Mouse (Mus musculus) liver, embryonic 16.5 days (tissue): ENCODE results near the gene Dock10. TPM values are rescaled to one million over a fixed set of nuclear protein-coding genes. Genes with fewer than 3 reads are reported as not detected.

Experiments
- ATAC-seq: fragments of 200-750 bp; cut with Nextera tagmentation; 2 replicates; pipeline ENCODE4 v1.8.0; 2017; ENCODE audit warnings: low read depth, mild to moderate bottlenecking, moderate number of reproducible peaks, moderate library complexity
- H3K27ac ChIP-seq: fragments of 300-500 bp; sonication (generic); 2 replicates; pipeline ENCODE4 v1.5.1; 2014; ENCODE audit warnings: mild to moderate bottlenecking, low read length
- H3K27me3 ChIP-seq: fragments of 300-500 bp; sonication (generic); 2 replicates; pipeline ENCODE4 v1.6.1; 2014; ENCODE audit warnings: low read depth, low read length, mixed read lengths; ENCODE audit not compliant: control insufficient read depth, insufficient read depth
- H3K36me3 ChIP-seq: fragments of 300-500 bp; sonication (generic); 2 replicates; pipeline ENCODE4 v1.6.1; 2014; ENCODE audit warnings: mild to moderate bottlenecking; ENCODE audit not compliant: control insufficient read depth, insufficient read depth
- H3K4me1 ChIP-seq: fragments of 300-500 bp; sonication (generic); 2 replicates; pipeline ENCODE4 v1.6.1; 2014; ENCODE audit warnings: low read depth, low read length, mixed read lengths; ENCODE audit not compliant: control insufficient read depth
- H3K4me2 ChIP-seq: fragments of 300-500 bp; sonication (generic); 2 replicates; pipeline ENCODE4 v1.6.1; 2014; ENCODE audit warnings: low read depth, low read length, mixed read lengths
- H3K4me3 ChIP-seq: fragments of 300-500 bp; sonication (generic); 2 replicates; pipeline ENCODE4 v1.5.1; 2014; ENCODE audit warnings: low read depth, mild to moderate bottlenecking, low read length
- H3K9ac ChIP-seq: fragments of 300-500 bp; sonication (generic); 2 replicates; pipeline ENCODE4 v1.6.1; 2014; ENCODE audit warnings: low read depth, low read length
- H3K9me3 ChIP-seq: fragments of 300-500 bp; sonication (generic); replicated peaks from 2 replicates; pipeline ENCODE4 v1.6.1; 2016; ENCODE audit warnings: low read length; ENCODE audit not compliant: control insufficient read depth
- WGBS: fragments of 180-500 bp; shearing (Covaris S2); extraction: QIAGEN DNeasy Blood & Tissue Kit; methylation state at CpG from one replicate; pipeline ENCODE4 v1.1.7; 2014; ENCODE audit not compliant: insufficient replicate concordance; 5-methylcytosine and 5-hydroxymethylcytosine counted together
- polyA plus RNA-seq: library from polyadenylated mRNA; unstranded; fragments of >200 nt; fragmentation: Nextera tagmentation; extraction: Ambion mirVana; gene quantifications from 2 replicates; pipeline ENCODE4 v1.2.1, GENCODE M21; 2015

The Dock10 gene
- polyA plus RNA-seq, 1 experiment from 2014 or later = 3.1 TPM

- Histone ChIP-seq H3K9ac (no peak overlapping the region), H3K9me3 (no peaks in the 10 kb centered on the region), H3K4me3 (no peak overlapping the region), H3K36me3 (no peaks in the 10 kb centered on the region), H3K4me2 (no peak overlapping the region), H3K27ac (no peak overlapping the region), H3K27me3 (no peaks in the 10 kb centered on the region), H3K4me1 (no peaks in the 10 kb centered on the region)
- WGBS = 49% methylated on average over 5 of the region's 5 CpGs
- no peak for ATAC-seq
Observed at GRCm38 (mm10) chr1:80737812-80738391, 20.4 kb downstream of the Dock10 start.

DNA sequence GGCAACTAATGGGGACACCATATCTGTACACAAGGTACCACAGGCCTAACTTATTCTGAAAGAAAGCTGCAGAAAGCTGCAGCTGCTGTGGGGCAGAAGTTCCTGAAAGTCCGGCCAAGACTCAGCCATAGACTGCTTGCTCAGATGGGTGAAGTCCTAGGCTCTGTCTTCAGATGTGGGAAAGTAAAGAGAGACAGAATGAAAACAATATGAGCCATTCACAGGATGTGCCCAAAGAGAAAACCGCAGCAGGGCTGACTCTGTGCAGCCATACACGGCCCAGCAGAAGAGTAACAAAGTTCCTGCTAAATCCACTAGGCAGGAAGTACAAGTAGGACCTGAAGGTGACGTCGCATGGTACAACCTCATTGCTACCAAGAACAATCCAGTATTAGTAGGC, 27.7 kb downstream of the Dock10 start:
- H3K36me3 ChIP-seq = no peaks in the 10 kb centered on the region
- ATAC-seq = no peak
- no peak overlapping the region for H3K4me3 ChIP-seq
- no peak overlapping the region for H3K9ac ChIP-seq
- no peak overlapping the region for H3K4me2 ChIP-seq
- WGBS = 48% methylated on average over 5 of the region's 5 CpGs
- no peaks in the 10 kb centered on the region for H3K9me3 ChIP-seq
- H3K27me3 ChIP-seq = no peaks in the 10 kb centered on the region
- H3K27ac ChIP-seq = no peak overlapping the region
- H3K4me1 ChIP-seq = no peaks in the 10 kb centered on the region

GRCm38 (mm10) chr1:80730174-80730573, 28.2 kb downstream of the Dock10 start:
- 69% methylated on average over 4 of the region's 4 CpGs for WGBS
- ATAC-seq = no peak
- Histone ChIP-seq H3K27ac (no peak overlapping the region), H3K9me3 (no peaks in the 10 kb centered on the region), H3K4me1 (no peaks in the 10 kb centered on the region), H3K27me3 (no peaks in the 10 kb centered on the region), H3K4me2 (no peak overlapping the region), H3K4me3 (no peak overlapping the region), H3K9ac (no peak overlapping the region), H3K36me3 (no peaks in the 10 kb centered on the region)

DNA sequence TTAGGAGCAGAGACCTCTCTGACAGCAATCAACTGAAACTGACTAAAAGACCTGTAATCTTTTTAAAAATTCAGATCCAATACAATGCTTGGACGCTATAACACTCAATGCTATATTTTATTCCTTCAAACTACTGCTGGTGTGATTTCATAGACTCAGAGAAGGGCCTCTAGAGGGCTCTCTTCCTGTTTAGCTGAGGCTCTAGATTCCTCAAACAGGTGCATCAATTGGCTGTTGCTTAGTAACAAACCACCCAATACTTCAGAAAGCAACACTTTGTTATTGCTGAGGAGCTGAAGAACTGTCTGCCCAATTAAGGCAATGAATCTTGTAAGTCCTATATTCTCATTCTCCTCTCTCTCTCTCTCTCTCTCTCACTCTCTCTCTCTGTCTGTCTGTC, 30.1 kb downstream of the Dock10 start:
- no peak overlapping the region for H3K9ac ChIP-seq
- H3K9me3 ChIP-seq = no peaks in the 10 kb centered on the region
- H3K4me3 ChIP-seq = no peak overlapping the region
- H3K27me3 ChIP-seq = no peaks in the 10 kb centered on the region
- no peak for ATAC-seq
- H3K4me1 ChIP-seq = no peaks in the 10 kb centered on the region
- H3K36me3 ChIP-seq = no peaks in the 10 kb centered on the region
- no peak overlapping the region for H3K27ac ChIP-seq
- WGBS = 34% methylated on average over 1 of the region's 1 CpGs
- H3K4me2 ChIP-seq = no peak overlapping the region

DNA sequence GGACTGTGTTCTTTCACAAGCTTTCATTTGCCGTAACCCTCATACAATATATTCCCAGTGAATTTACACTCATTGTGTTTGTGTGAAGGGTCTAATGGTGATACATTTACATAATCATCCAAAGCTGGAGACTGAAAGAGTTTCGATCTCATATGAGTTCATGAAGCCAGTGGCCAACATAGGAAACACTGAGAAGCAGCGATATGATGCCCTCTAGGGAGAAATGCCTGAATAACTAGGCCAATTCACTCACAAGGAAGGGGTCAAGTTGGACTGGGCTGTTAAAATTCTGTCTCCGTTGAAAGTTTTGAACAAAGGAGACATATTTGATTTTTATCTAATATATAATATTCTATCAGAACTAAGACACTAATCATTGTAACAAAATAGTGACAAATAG, 30.9 kb downstream of the Dock10 start:
- Histone ChIP-seq H3K27ac (no peak overlapping the region), H3K27me3 (no peaks in the 10 kb centered on the region), H3K4me1 (no peaks in the 10 kb centered on the region), H3K4me3 (no peak overlapping the region), H3K4me2 (no peak overlapping the region), H3K9me3 (no peaks in the 10 kb centered on the region), H3K36me3 (no peaks in the 10 kb centered on the region), H3K9ac (no peak overlapping the region)
- no peak for ATAC-seq
- WGBS = 66% methylated on average over 4 of the region's 4 CpGs

GRCm38 (mm10) chr1:80722647-80723046, 35.7 kb downstream of the Dock10 start:
- Histone ChIP-seq H3K4me3 (no peak overlapping the region), H3K4me2 (no peak overlapping the region), H3K4me1 (no peaks in the 10 kb centered on the region), H3K9me3 (no peaks in the 10 kb centered on the region), H3K27me3 (no peaks in the 10 kb centered on the region), H3K36me3 (no peaks in the 10 kb centered on the region), H3K9ac (no peak overlapping the region), H3K27ac (no peak overlapping the region)
- WGBS = 17% methylated on average over 4 of the region's 4 CpGs
- no peak for ATAC-seq

- no peaks in the 10 kb centered on the region for H3K4me1 ChIP-seq
- no peak overlapping the region for H3K27ac ChIP-seq
- ATAC-seq = no peak
- no peaks in the 10 kb centered on the region for H3K27me3 ChIP-seq
- no peak overlapping the region for H3K4me3 ChIP-seq
- no peaks in the 10 kb centered on the region for H3K9me3 ChIP-seq
- no peaks in the 10 kb centered on the region for H3K36me3 ChIP-seq
- no peak overlapping the region for H3K4me2 ChIP-seq
- WGBS = 28% methylated on average over 1 of the region's 1 CpGs
- H3K9ac ChIP-seq = no peak overlapping the region
Observed at GRCm38 (mm10) chr1:80722001-80722400, 36.3 kb downstream of the Dock10 start.

- no peaks in the 10 kb centered on the region for H3K9me3 ChIP-seq
- 83% methylated on average over 2 of the region's 2 CpGs for WGBS
- no peak overlapping the region for H3K4me2 ChIP-seq
- H3K36me3 ChIP-seq = no peaks in the 10 kb centered on the region
- H3K4me3 ChIP-seq = no peak overlapping the region
- no peak overlapping the region for H3K9ac ChIP-seq
- H3K4me1 ChIP-seq = no peaks in the 10 kb centered on the region
- no peak for ATAC-seq
- no peaks in the 10 kb centered on the region for H3K27me3 ChIP-seq
- H3K27ac ChIP-seq = no peak overlapping the region
Observed at GRCm38 (mm10) chr1:80721181-80721580, 37.1 kb downstream of the Dock10 start.

- Histone ChIP-seq H3K9ac (no peak overlapping the region), H3K36me3 (no peaks in the 10 kb centered on the region), H3K4me3 (no peak overlapping the region), H3K4me2 (no peak overlapping the region), H3K9me3 (no peaks in the 10 kb centered on the region), H3K27me3 (no peaks in the 10 kb centered on the region), H3K4me1 (no peaks in the 10 kb centered on the region), H3K27ac (no peak overlapping the region)
- ATAC-seq = no peak
Observed at GRCm38 (mm10) chr1:80720146-80720545, 38.2 kb downstream of the Dock10 start.
